Mouse (Mus musculus) megakaryocyte-erythroid progenitor cell, adult 5-6 weeks (primary cell): ENCODE measurements around the gene Spo11. TPM values are rescaled to one million over a fixed set of nuclear protein-coding genes. Genes with fewer than 3 reads are reported as not detected.

Source experiments
- total RNA-seq, 2 experiments: library from RNA; stranded (forward) in 1 of 2; stranded (reverse) in 1 of 2; fragments of 200-1000, 215-1000 nt in 1 of 2; fragments of >200 nt in 1 of 2; fragmentation: Nextera tagmentation in 1 of 2; gene quantifications; 2 replicates each; pipeline ENCODE4 v1.2.3; 2014 to 2017

Gene Spo11
- total RNA-seq, 2 experiments from 2014 or later: 2.1 TPM; not detected in 1

Other genes with a start within 250 kb of the Spo11 start
- gene Bmp7, start 37.4 kb upstream of the Spo11 start, total RNA-seq (2014; fragmentation: Nextera tagmentation): not detected in 2 replicates
- gene Bmp7, start 37.4 kb upstream of the Spo11 start, total RNA-seq (2017): not detected in 2 replicates
- gene Rae1, start 22.4 kb downstream of the Spo11 start, total RNA-seq (2014; fragmentation: Nextera tagmentation): 142 and 149 TPM in 2 replicates
- 79.4 and 102 TPM in 2 replicates for gene Rae1, start 22.4 kb downstream of the Spo11 start, total RNA-seq (2017)
- gene Rbm38, start 42.8 kb downstream of the Spo11 start, total RNA-seq (2014; fragmentation: Nextera tagmentation): 191 and 218 TPM in 2 replicates
- 38.9 and 116 TPM in 2 replicates for gene Rbm38, start 42.8 kb downstream of the Spo11 start, total RNA-seq (2017)
- not detected in 2 replicates for gene Ctcfl, start 141.8 kb downstream of the Spo11 start, total RNA-seq (2014; fragmentation: Nextera tagmentation)
- gene Ctcfl, start 141.8 kb downstream of the Spo11 start, total RNA-seq (2017): not detected in 2 replicates
- gene Pck1, start 175.3 kb downstream of the Spo11 start, total RNA-seq (2014; fragmentation: Nextera tagmentation): not detected in 2 replicates
- not detected in 2 replicates for gene Pck1, start 175.3 kb downstream of the Spo11 start, total RNA-seq (2017)
- gene Zbp1, start 241.2 kb downstream of the Spo11 start, total RNA-seq (2014; fragmentation: Nextera tagmentation): 1.3 and 2.5 TPM in 2 replicates
- 4.8 TPM in 1 of 2 replicates, not detected in the other for gene Zbp1, start 241.2 kb downstream of the Spo11 start, total RNA-seq (2017)